Mouse (Mus musculus) cerebellum, postnatal 10 days (tissue): ENCODE data around the gene Scn1b.
A peak's percentile ranks its signal among the peaks of the same experiment; 100 is the strongest.

ENCODE experiments used
- DNase-seq, 2 experiments: peaks; one replicate each; pipeline ENCODE4 v3.0.0; 2021; ENCODE audit warnings: mixed read lengths in 2 of 2

Gene Scn1b

DNA sequence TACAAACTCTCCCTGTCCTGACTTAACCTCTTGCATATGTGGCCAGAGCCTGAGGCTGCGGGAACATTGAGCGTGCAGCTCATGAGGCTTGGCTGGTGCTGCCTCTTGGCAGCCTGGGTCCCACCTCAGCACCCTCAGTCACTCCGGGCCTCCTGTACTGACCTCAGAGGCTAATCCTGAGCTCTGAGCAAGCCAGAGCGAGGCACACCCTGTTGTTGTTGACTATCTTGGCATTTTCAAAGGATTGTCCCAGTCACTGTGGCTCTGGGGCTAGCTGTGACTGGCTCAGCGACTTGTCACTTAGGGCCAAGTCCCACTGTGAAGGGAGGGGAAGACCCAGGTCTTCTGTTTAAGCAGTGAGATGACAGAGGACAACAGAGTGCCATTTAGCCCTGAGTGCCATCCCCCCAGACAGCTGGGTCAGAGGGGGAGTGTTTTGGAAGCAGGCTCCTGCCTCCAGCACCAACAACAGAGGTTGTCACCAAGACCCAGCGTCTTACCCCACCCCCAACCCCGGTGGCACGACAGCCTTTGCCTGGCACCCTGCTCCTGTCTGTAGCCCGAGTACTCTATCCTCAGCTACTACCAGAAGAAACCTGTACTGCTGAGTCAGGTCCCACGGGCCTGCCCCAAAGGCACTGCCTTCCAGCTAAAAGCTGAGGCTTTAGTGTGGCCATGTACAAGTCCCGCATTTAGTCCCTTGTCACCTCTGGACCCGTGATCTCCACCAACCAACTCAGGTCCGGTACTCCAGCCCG is 43.8 kb downstream of the Scn1b start:
- peak; percentile 84 to 86 for DNase-seq

DNA sequence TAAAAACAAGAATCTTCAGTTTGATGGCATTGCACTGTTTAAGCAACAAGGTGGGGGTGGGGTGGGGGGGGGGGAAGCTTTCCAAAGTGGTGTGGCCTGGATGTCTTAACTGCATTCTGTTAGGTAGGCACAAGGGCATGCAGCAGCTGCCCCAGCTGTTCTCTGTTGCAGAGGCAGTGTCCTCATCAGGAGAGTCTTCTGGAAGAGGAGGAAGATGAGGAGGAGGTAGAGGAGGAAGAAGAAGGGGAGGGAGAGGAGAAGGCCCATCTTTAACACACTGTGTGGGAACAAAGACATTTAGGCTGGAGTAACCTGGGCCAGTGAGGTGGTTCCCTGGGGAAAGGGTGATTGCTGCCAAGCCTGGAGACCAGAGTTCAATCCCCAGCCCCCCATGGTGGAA is 44.7 kb downstream of the Scn1b start:
- no peak for DNase-seq

DNA sequence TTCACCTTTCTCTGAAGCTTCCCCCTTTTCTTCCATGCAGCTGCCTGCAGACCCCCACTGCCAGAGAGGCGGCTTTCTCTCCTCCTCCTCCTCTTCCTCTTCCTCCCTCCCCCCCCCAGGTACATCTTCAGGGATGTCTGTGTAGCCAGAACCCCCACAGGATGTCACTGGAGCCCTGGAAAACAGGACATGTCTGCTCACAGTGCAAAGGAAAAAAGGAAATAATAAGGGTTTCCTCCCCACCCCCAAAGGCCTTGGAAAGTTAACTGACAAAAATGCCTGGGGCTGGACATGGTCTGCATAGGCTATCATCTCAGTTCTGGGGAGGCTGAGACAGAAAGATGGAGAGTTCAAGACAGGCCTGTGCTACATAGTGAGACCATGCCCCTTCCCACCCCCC is 45.7 kb downstream of the Scn1b start:
- DNase-seq, result peak; percentile 54 to 55

DNA sequence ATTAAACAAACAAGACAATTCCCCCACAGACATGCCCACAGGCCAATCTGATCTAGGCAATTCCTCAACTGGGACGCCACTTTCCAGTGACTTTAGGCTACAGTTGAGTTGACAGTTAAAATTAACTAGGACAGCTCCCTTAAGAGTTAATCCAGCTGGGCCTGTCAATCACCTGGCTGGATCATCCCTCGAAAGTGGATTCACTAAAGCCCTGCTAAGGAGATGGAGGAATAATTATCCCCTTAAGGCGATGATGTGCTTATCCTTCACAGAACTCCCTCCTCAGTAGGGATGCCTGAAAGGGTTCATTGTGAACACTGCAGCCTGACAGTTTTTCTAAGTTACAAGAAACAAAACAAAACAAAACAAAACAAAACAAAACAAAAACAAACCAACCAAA is 46.2 kb downstream of the Scn1b start:
- DNase-seq, result no peak

DNA sequence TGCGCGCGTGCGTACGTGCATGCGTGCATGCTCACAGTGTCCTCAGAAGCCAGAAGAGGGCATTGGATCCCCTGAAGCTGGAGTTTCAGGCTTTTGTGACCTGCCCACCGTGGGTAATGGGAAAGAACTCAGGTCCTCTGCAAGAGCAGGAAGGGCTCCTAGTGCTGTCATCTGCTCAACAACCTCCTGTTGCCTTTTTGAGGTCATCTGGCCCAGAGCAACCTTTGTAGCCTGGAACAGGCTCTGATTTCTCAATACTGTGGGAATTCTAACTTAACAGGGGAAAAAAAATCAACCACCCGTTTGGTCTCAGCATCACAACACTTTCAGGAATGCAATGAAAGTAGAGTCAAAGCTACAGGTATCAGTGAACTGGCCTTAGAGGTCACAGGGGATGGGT is 47.1 kb downstream of the Scn1b start:
- no peak for DNase-seq

DNA sequence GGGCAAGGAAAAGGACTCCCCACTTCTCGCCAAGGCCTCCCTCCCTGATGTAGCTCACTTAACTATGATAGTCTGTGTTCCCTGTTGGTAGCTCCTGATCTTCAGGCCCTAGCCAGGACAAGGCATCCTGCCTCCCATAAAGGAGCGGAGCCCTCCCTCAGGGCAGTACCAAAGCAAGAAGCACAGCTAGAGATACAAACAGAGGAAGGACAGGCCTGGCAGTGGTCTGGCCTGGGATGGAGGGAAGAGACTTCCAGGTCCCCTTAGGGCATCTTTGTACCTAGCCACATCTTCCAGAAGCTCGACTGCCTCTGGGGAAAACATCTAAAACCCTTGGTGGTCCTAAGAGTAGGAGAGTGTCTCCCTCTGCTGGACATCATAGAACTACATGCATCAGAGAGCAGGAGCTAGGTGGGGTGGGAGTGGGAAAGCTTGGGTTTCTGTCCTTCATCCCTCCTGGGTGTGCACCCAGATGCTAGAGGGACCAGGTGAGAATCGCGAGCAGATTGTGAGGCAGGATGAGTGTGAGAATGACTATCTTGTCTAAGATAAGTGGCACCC is 48.8 kb downstream of the Scn1b start:
- peak; percentile 70 to 83 for DNase-seq

DNA sequence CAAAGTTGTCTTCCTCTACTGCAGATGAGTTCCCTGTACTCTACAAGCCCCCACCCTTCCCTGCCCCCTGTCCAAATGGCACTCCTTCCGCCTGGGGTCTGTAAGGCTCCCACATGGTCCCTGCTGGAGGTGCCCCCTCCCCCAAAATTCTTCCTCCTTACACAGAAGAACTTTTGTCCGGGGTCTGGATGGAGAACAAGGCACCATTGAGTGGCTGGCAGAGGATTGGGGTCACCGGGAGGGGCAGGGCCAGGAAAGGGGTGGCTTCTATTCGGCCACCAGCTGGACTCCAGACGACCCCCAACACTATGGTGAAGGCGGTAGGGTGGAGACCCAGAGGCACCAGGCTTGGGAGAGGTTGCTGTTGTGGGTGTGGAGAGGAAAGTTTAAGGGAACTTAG is 49.3 kb downstream of the Scn1b start:
- peak in 1 of 2 experiments; percentile 55 for DNase-seq

DNA sequence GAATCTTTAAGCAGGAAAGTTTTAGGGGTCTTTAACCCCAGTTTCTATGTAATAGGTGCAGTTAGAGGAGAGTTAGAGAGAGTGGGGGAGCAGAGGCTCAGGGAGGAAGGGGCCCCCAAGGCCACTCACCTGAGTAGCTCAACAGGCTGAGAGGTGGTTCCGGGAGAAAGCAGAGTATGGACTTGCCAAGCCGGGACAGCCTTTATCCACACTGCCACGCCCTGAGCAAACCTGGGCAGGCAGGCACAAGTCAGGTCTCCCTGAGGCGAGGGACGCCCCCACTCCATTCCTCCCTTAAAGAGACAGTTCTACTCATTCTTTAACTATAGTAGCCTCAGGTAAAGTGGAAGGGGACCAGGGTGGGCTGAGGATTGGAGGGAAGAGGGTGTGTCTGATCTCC is 50.3 kb downstream of the Scn1b start, which contains the start of gene Fxyd3:
TSS of gene Fxyd3 (minus strand) at position 213 of the 400 bp plus-strand sequence.
- no peak for DNase-seq

DNA sequence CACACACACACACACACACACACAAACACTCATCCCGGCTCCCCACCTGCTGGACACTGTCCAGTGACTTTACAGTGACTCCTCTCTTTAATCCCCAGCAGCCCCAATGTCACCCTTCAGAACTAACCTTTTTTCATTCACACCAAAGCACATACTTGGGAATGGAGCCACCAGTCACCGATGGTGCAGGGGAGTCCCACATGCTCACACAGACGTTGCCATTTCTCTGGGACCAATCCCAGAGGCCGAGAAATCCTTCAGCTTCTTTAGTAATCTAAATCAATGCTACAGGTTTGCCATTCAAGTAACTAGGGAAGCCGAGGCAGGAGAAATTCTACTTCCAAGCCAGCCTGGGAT is 52.1 kb downstream of the Scn1b start:
- DNase-seq, result peak in 1 of 2 experiments; percentile 54

DNA sequence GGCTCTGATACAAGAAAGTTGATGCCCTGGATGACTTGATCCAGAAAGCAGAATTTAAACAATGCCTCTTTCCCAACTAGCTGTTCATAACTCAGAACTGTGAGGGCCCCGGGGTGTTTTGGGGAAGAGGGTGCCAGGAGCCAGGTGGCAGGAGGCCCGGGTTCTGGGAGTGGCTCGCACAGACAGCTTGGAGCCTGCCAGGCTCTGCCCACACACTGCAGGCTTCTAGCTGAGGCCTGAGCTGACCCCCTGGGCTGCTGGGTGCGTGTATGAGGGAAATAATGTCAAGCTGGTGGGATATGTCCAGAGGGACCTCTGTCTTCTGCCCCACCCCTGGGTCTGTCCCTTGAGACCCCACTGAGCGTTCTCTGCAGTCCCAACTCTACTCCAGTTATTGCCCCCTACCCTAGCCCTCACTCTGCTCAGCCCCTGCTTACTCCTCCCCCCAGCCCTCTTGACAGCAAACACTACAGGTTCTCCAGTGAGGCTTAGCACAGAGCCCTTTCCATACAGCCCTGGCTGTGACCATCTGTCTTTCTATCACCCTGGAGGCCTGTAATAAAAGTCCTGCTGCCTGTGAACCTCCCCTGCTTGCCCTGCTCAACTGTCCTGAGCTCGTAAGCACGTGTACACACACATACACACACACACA is 52.6 kb downstream of the Scn1b start:
- DNase-seq, result peak in 1 of 2 experiments; percentile 51

DNA sequence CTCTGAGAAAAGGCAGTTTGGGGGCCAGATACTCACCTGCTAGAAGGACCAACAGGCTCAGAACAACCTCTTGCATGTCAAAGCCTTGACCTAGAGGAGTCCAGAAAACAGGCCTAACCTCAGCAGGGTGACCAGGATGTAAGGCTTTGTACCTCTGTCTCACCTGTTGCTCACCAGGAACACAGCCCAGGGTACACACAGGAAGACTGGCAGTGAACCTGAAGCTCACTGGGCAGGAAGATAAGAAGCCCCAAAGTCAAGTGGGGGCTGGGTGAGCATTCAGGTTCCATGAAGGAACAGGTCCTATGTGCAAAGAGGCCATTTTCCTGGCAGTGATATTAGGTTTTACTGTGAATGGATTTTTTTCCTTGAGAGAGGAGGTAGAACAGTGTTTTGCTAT is 53.3 kb downstream of the Scn1b start:
- no peak for DNase-seq

DNA sequence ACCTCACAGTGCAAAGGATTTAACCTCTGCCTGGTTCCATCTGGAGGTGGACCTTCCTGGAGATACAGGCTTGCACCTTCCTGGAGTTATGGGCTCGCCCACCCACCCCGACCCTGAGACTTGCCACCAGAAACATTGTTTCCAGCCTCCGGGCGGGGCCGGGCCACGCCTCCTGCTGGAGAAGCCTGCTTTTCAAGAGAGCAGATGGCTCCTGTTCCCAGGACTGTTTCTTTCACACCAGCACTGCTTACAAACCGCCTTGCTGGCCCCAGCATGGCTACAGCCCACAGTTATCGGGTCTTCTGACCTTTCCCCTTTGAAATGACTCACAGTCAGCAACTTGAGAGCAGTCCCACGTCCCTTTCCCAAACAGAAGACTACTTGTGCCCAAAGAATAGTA is 54.5 kb downstream of the Scn1b start:
- peak in 1 of 2 experiments; percentile 54 for DNase-seq

DNA sequence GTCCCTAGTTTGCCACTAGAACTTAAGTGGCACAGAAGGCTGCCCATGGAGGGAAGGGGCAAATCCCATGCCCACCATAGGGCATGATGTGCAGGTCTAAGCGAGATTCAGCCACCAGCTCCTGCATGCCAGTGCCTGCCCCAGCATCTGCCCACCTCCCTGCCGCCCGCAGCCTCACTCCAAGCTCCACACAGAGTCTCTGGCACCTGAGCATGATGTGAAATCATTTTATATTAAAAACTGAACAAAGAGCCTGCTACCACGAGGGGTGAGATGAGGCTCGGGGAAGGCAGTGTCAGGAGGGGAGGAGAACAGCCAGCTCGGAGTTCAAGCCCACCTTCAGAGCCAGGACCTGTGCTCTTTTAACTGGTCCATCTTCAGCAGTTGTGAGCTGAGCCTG is 56.5 kb downstream of the Scn1b start:
- peak; percentile 65 to 70 for DNase-seq

DNA sequence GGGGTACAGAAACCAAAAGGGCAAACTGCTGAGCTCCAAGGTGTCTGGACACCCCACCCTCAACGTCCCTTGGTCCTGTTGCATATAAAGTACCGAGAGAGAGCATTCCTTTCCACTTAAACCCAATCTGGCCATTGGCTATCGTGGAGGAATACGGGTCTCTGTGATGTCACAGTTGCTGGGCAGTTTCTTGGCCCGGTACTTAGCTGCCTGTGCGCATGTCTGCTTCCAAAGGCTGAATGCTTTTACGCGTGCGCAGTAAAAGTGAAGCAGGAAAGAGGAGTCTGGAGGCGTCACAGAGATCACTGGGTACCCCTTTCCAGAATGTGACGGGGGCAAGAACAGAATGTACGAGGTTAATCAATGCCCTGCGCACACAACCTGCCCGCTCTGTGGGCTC is 57.3 kb downstream of the Scn1b start:
- DNase-seq, result peak; percentile 66 to 74

DNA sequence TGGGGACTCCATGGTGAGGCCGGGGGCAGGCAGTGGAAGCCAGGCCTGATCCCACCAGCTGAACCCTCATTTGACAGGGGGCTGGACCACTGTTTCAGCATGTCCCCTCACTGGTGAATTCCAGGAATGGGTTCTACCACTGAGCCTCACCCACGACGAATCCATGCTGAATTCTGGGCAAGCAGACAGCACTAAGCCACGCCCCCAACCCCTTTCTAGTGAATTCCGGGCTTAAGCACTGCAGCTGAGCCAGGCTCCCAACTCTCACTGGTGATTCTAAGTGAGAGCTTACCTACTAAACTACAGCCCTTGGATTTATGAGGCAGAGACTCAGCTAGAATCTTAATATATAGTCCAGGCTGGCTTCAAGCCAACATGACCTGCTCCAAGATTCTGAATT is 59.0 kb downstream of the Scn1b start:
- peak; percentile 73 to 75 for DNase-seq
